ENCODE assay signal across 15 mouse cellular contexts in the genomic region with DNA sequence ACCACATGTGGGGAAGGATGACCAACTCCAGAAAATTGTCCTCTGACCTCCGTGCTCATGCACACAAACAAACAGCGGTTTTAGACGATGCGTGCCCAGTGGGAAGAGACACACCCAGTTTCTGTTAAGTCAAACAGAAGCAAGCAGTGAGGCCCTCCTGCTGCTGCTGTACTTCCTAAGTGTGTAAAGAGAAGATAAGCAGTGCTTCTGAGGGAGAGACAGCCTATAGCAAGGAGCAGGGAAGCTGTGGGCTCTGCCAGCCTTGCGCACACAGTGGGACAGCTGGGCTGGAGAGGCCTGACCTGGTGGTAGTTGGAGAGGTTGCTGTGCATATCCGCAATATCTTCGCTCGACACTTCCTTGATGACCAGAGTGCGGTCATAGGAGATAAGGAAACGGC. TPM values are rescaled to one million over a fixed set of nuclear protein-coding genes. Genes with fewer than 3 reads are reported as not detected.
DNase-seq lines count a peak whose midpoint lies in the region; ATAC-seq and TF ChIP-seq lines count a peak whose summit lies in the region.
"Had no signal": no experiment of that assay in that cellular context is flagged by ENCODE, and none has a peak within 500 bp of the region (broad histone marks: within the 10 kb centered on the region; RNA-seq: fewer than 3 reads in every experiment).

No protein-coding gene starts in this region.

- no peak overlapping the region for H3K4me3 ChIP-seq in lung, embryonic 14.5 days (ENCODE audit: low read depth, low read length)
- no peak overlapping the region for H3K4me3 ChIP-seq in lung, adult 2 months (replicated peaks; ENCODE audit: extremely low read depth, low read depth, low read length)
- peak overlapping the region; percentile 17 for H3K4me3 ChIP-seq in bone marrow, adult 2 months (replicated peaks; ENCODE audit: control insufficient read depth, low read depth, low read length)
- H3K4me3 ChIP-seq in intestine, postnatal 0 days (ENCODE audit: low read depth, low read length): no peak overlapping the region
- H3K4me3 ChIP-seq in hindbrain, embryonic 13.5 days: no peak overlapping the region

- WGBS in lung, embryonic 14.5 days: 70% methylated on average over 10 of the region's 10 CpGs
- 61% methylated on average over 10 of the region's 10 CpGs for WGBS in lung, adult 2 months
- 66% methylated on average over 10 of the region's 10 CpGs for WGBS in bone marrow, adult 2 months
- 58% methylated on average over 10 of the region's 10 CpGs for WGBS in intestine, postnatal 0 days
- 90% methylated on average over 10 of the region's 10 CpGs for WGBS in hindbrain, embryonic 13.5 days

- TF ChIP-seq POLR2A in lung, adult 2 months (IDR thresholded peaks at IDR 0.05; ENCODE audit: borderline replicate concordance, extremely low read depth, low read depth, low read length): no peak
- TF ChIP-seq POLR2A in bone marrow, adult 2 months (IDR thresholded peaks at IDR 0.05; ENCODE audit: borderline replicate concordance, control insufficient read depth, low read depth, low read length): 0 out of 2 replicates have a peak, but pooled peaks have one; percentile 22

- H3K4me1 ChIP-seq in lung, embryonic 14.5 days (ENCODE audit: insufficient read depth): no peaks in the 10 kb centered on the region
- H3K4me1 ChIP-seq in lung, adult 2 months (ENCODE audit: control insufficient read depth, insufficient read depth, low read length): peaks cover 2% of the 10 kb centered on the region; the same call in 1 of the 2 replicates
- H3K4me1 ChIP-seq in bone marrow, adult 2 months (ENCODE audit: control insufficient read depth, insufficient read depth, low read length): no peaks in the 10 kb centered on the region; the same call in 1 of the 2 replicates
- 0 out of 2 replicates have a peak, but pooled peaks cover under 1% of the 10 kb centered on the region for H3K4me1 ChIP-seq in intestine, postnatal 0 days (replicated peaks; ENCODE audit: control insufficient read depth, insufficient read depth, low read length)
- peaks cover 11% of the 10 kb centered on the region for H3K4me1 ChIP-seq in hindbrain, embryonic 13.5 days (replicated peaks)

- no peak for DNase-seq in lung, embryonic 14.5 days
- no peak for DNase-seq in lung, adult 2 months
- no peak for DNase-seq in gastrocnemius, postnatal 14 days
- no peak for DNase-seq in urinary bladder, postnatal 25 days (ENCODE audit: low spot score)
- DNase-seq: cerebellum, adult 18-20 months; gastrocnemius, postnatal 25 days; kidney, postnatal 14 days; lung, postnatal 10 days; midbrain, embryonic 14.5 days; thymus, adult 2 months had no signal

- ATAC-seq in lung, embryonic 14.5 days (ENCODE audit: insufficient read depth): peak; percentile 68
- ATAC-seq in intestine, postnatal 0 days: peak; percentile 28; the same call in 1 of the 2 replicates
- ATAC-seq in megakaryocyte-erythroid progenitor cell, adult 5-6 weeks (replicated peaks; ENCODE audit: low FRiP score, low TSS enrichment, poor library complexity, severe bottlenecking): peak; percentile 92
- no peak for ATAC-seq in hindbrain, embryonic 13.5 days (ENCODE audit: low FRiP score)
- ATAC-seq: activated CD4-positive, CD25-positive, alpha-beta regulatory T cell, adult 4 months had no signal

- peak overlapping the region; percentile 58; the same call in 1 of the 2 replicates for H3K27ac ChIP-seq in lung, embryonic 14.5 days (ENCODE audit: low read depth)
- H3K27ac ChIP-seq in bone marrow, adult 2 months (ENCODE audit: control insufficient read depth, insufficient read depth, low read depth, low read length, poor library complexity): peak overlapping the region; percentile 86
- no peak overlapping the region; the same call in 1 of the 2 replicates for H3K27ac ChIP-seq in intestine, postnatal 0 days (ENCODE audit: low read depth, low read length)
- no peak overlapping the region for H3K27ac ChIP-seq in hindbrain, embryonic 13.5 days

- intact Hi-C loops in gastrocnemius, postnatal 14 days (cut with DNase I; ENCODE audit: low total_unique reads): no loop called here

- no peaks in the 10 kb centered on the region for H3K27me3 ChIP-seq in lung, embryonic 14.5 days (ENCODE audit: insufficient read depth, low read length)
- H3K27me3 ChIP-seq in intestine, postnatal 0 days (replicated peaks; ENCODE audit: control insufficient read depth, insufficient read depth, low read length): no peaks in the 10 kb centered on the region
- H3K27me3 ChIP-seq in hindbrain, embryonic 13.5 days: no peaks in the 10 kb centered on the region

- no peak overlapping the region for H3K9ac ChIP-seq in lung, embryonic 14.5 days
- no peak overlapping the region for H3K9ac ChIP-seq in intestine, postnatal 0 days (ENCODE audit: low read depth, low read length)
- no peak overlapping the region for H3K9ac ChIP-seq in hindbrain, embryonic 13.5 days

- peaks cover 59% of the 10 kb centered on the region for H3K36me3 ChIP-seq in lung, embryonic 14.5 days (ENCODE audit: insufficient read depth)
- peaks cover 52% of the 10 kb centered on the region for H3K36me3 ChIP-seq in intestine, postnatal 0 days (ENCODE audit: control insufficient read depth, insufficient read depth)
- H3K36me3 ChIP-seq in hindbrain, embryonic 13.5 days: peaks cover 75% of the 10 kb centered on the region

- peak overlapping the region; percentile 20; the same call in 1 of the 2 replicates for H3K4me2 ChIP-seq in lung, embryonic 14.5 days
- no peak overlapping the region for H3K4me2 ChIP-seq in intestine, postnatal 0 days (replicated peaks; ENCODE audit: low read depth)
- no peak overlapping the region for H3K4me2 ChIP-seq in hindbrain, embryonic 13.5 days

- no peak for TF ChIP-seq CTCF in lung, embryonic 14.5 days (IDR thresholded peaks at IDR 0.05; ENCODE audit: low read depth)
- TF ChIP-seq CTCF in lung, adult 2 months (IDR thresholded peaks at IDR 0.05; ENCODE audit: insufficient read depth, low read length): no peak
- TF ChIP-seq CTCF in bone marrow, adult 2 months (IDR thresholded peaks at IDR 0.05; ENCODE audit: control insufficient read depth, insufficient read depth, low read length): no peak
- no peak for TF ChIP-seq CTCF in intestine, postnatal 0 days (IDR thresholded peaks at IDR 0.05; ENCODE audit: low read depth)

- no peaks in the 10 kb centered on the region for H3K9me3 ChIP-seq in lung, embryonic 14.5 days (ENCODE audit: low read depth, low read length)
- no peaks in the 10 kb centered on the region for H3K9me3 ChIP-seq in intestine, postnatal 0 days (ENCODE audit: control insufficient read depth)
- no peaks in the 10 kb centered on the region for H3K9me3 ChIP-seq in hindbrain, embryonic 13.5 days

RNA-seq across cellular contexts. Expression of a gene that starts 6.0 kb away (rescaled TPM):
- polyA plus RNA-seq in lung, embryonic 14.5 days (2014; fragmentation: Nextera tagmentation; extraction: Ambion mirVana): 17.8 and 21.0 TPM in 2 replicates
- 36.6 and 45.7 TPM in 2 replicates for polyA plus RNA-seq in lung, adult 2 months (2012; rRNA removed)
- 18.1 and 24.9 TPM in 2 replicates for polyA plus RNA-seq in bone marrow, adult 2 months (2011; ENCODE audit: insufficient read depth, insufficient read length, low replicate concordance, missing spikeins)
- polyA plus RNA-seq in intestine, postnatal 0 days (2015; fragmentation: Nextera tagmentation; extraction: Ambion mirVana): 43.0 and 47.0 TPM in 2 replicates
- 58.6 and 59.9 TPM in 2 replicates for total RNA-seq in megakaryocyte-erythroid progenitor cell, adult 5-6 weeks (2014; fragmentation: Nextera tagmentation)
- total RNA-seq in megakaryocyte-erythroid progenitor cell, adult 5-6 weeks (2017): 28.0 and 35.3 TPM in 2 replicates
- 1 to 10 TPM; 6.3 to 7.6 TPM for total RNA-seq in gastrocnemius, postnatal 14 days (2021)
- 20.0 and 22.1 TPM in 2 replicates for polyA plus RNA-seq in hindbrain, embryonic 13.5 days (2015; fragmentation: Nextera tagmentation; extraction: Ambion mirVana)

RNA-seq across cellular contexts. Expression of a gene that starts 9.8 kb away (rescaled TPM):
- 81.4 and 92.4 TPM in 2 replicates for polyA plus RNA-seq in lung, embryonic 14.5 days (2014; fragmentation: Nextera tagmentation; extraction: Ambion mirVana)
- polyA plus RNA-seq in lung, adult 2 months (2012; rRNA removed): 134 and 157 TPM in 2 replicates
- polyA plus RNA-seq in bone marrow, adult 2 months (2011; ENCODE audit: insufficient read depth, insufficient read length, low replicate concordance, missing spikeins): 58.4 and 78.7 TPM in 2 replicates
- 22.2 and 24.6 TPM in 2 replicates for polyA plus RNA-seq in intestine, postnatal 0 days (2015; fragmentation: Nextera tagmentation; extraction: Ambion mirVana)
- total RNA-seq in megakaryocyte-erythroid progenitor cell, adult 5-6 weeks (2014; fragmentation: Nextera tagmentation): 97.0 and 160 TPM in 2 replicates
- 28.5 and 29.5 TPM in 2 replicates for total RNA-seq in megakaryocyte-erythroid progenitor cell, adult 5-6 weeks (2017)
- 10 to 100 TPM; 22.2 to 24.8 TPM for total RNA-seq in gastrocnemius, postnatal 14 days (2021)
- 211 and 221 TPM in 2 replicates for polyA plus RNA-seq in hindbrain, embryonic 13.5 days (2015; fragmentation: Nextera tagmentation; extraction: Ambion mirVana)

RNA-seq across cellular contexts. Expression of a gene that starts 15.5 kb away (rescaled TPM):
- polyA plus RNA-seq in lung, embryonic 14.5 days (2014; fragmentation: Nextera tagmentation; extraction: Ambion mirVana): 45.8 and 48.7 TPM in 2 replicates
- polyA plus RNA-seq in lung, adult 2 months (2012; rRNA removed): 29.1 and 36.7 TPM in 2 replicates
- polyA plus RNA-seq in bone marrow, adult 2 months (2011; ENCODE audit: insufficient read depth, insufficient read length, low replicate concordance, missing spikeins): 9.9 and 25.0 TPM in 2 replicates
- 14.4 and 15.1 TPM in 2 replicates for polyA plus RNA-seq in intestine, postnatal 0 days (2015; fragmentation: Nextera tagmentation; extraction: Ambion mirVana)
- total RNA-seq in megakaryocyte-erythroid progenitor cell, adult 5-6 weeks (2014; fragmentation: Nextera tagmentation): 22.7 and 46.0 TPM in 2 replicates
- 35.4 and 35.7 TPM in 2 replicates for total RNA-seq in megakaryocyte-erythroid progenitor cell, adult 5-6 weeks (2017)
- total RNA-seq in gastrocnemius, postnatal 14 days (2021): 10 to 100 TPM; 13.9 to 14.4 TPM
- 28.4 and 30.7 TPM in 2 replicates for polyA plus RNA-seq in hindbrain, embryonic 13.5 days (2015; fragmentation: Nextera tagmentation; extraction: Ambion mirVana)
- polyA plus RNA-seq: activated CD4-positive, CD25-positive, alpha-beta regulatory T cell, adult 4 months had no signal

RNA-seq across cellular contexts. Expression of a gene that starts 24.9 kb away (rescaled TPM):
- polyA plus RNA-seq in lung, embryonic 14.5 days (2014; fragmentation: Nextera tagmentation; extraction: Ambion mirVana): 0.09 and 0.27 TPM in 2 replicates
- polyA plus RNA-seq in lung, adult 2 months (2012; rRNA removed): 3.5 and 7.4 TPM in 2 replicates
- not detected in 2 replicates for polyA plus RNA-seq in bone marrow, adult 2 months (2011; ENCODE audit: insufficient read depth, insufficient read length, low replicate concordance, missing spikeins)
- polyA plus RNA-seq in intestine, postnatal 0 days (2015; fragmentation: Nextera tagmentation; extraction: Ambion mirVana): 0.52 and 0.65 TPM in 2 replicates
- total RNA-seq in megakaryocyte-erythroid progenitor cell, adult 5-6 weeks (2014; fragmentation: Nextera tagmentation): 1.8 TPM in 1 of 2 replicates, not detected in the other
- total RNA-seq in megakaryocyte-erythroid progenitor cell, adult 5-6 weeks (2017): 1.8 TPM in 1 of 2 replicates, not detected in the other
- total RNA-seq in gastrocnemius, postnatal 14 days (2021): 1 to 10 TPM; 3.7 to 7.6 TPM
- 1.0 and 1.1 TPM in 2 replicates for polyA plus RNA-seq in hindbrain, embryonic 13.5 days (2015; fragmentation: Nextera tagmentation; extraction: Ambion mirVana)

RNA-seq across cellular contexts. Expression of a gene that starts 40.3 kb away (rescaled TPM):
- 2.9 and 4.4 TPM in 2 replicates for polyA plus RNA-seq in lung, embryonic 14.5 days (2014; fragmentation: Nextera tagmentation; extraction: Ambion mirVana)
- 70.8 and 81.2 TPM in 2 replicates for polyA plus RNA-seq in lung, adult 2 months (2012; rRNA removed)
- 26.4 and 54.8 TPM in 2 replicates for polyA plus RNA-seq in bone marrow, adult 2 months (2011; ENCODE audit: insufficient read depth, insufficient read length, low replicate concordance, missing spikeins)
- polyA plus RNA-seq in intestine, postnatal 0 days (2015; fragmentation: Nextera tagmentation; extraction: Ambion mirVana): 29.4 and 34.1 TPM in 2 replicates
- total RNA-seq in megakaryocyte-erythroid progenitor cell, adult 5-6 weeks (2014; fragmentation: Nextera tagmentation): 67.2 and 84.7 TPM in 2 replicates
- total RNA-seq in megakaryocyte-erythroid progenitor cell, adult 5-6 weeks (2017): 18.5 and 23.3 TPM in 2 replicates
- total RNA-seq in gastrocnemius, postnatal 14 days (2021): 1 to 10 TPM; 1.5 to 1.9 TPM
- 40.6 and 42.3 TPM in 2 replicates for polyA plus RNA-seq in hindbrain, embryonic 13.5 days (2015; fragmentation: Nextera tagmentation; extraction: Ambion mirVana)

Comparison
In these comparisons a context has a peak if more than half of its experiments do, and no peak if none do; other contexts are left out.
1. H3K27ac ChIP-seq: peak in lung, embryonic 14.5 days (single experiment) and bone marrow, adult 2 months (single experiment); none in intestine, postnatal 0 days (single experiment) and hindbrain, embryonic 13.5 days (single experiment).